Mouse (Mus musculus) left cerebral cortex, postnatal 14 days (tissue): Measurements from ENCODE around the gene Dner. TPM values are rescaled to one million over a fixed set of nuclear protein-coding genes. Genes with fewer than 3 reads are reported as not detected.

ENCODE experiments used
- DNase-seq, 2 experiments: peaks; one replicate each; pipeline ENCODE4 v3.0.0; 2021 to 2022; ENCODE audit warnings: low spot score in 2 of 2, mixed read lengths in 1 of 2
- intact Hi-C: fragments of 180-260 bp; cut with DNase I; formaldehyde crosslinking; loops from one replicate; pipeline ENCODE4 v1.15.1; 2025
- total RNA-seq, 2 experiments: library from RNA; stranded (reverse); gene quantifications; 2 replicates each; pipeline ENCODE4 v1.2.3; 2021

Gene Dner
- total RNA-seq, 2 experiments from 2014 or later: 203 to 215 TPM

DNA sequence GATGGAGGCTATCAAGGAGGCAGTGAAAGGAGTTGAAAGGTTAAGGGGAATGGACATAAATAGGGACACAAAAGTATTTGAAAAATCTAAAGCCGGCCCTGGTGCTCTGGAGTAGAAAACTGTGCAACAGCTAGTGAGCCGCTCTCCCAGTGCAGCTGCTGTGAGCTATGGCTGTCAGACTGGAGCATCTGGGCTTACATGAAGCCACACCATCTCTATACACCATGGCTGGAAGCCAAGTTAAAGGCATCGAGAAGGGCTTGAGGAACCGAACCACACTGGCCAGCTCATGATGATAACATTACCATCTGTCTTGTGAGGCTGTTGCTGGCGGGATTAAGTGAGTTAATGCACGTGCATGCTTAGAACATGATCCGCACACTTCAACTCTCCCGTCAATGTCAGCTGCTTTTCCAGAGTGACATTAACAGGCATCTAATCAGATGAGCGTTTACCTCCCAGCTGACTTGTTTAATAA, 278.2 kb downstream of the Dner start:
- no peak for DNase-seq
- intact Hi-C loops: no loop called here

- intact Hi-C loops: no loop called here
- DNase-seq: no peak
Measured at GRCm38 (mm10) chr1:84417276-84417675, 278.7 kb downstream of the Dner start.

DNA sequence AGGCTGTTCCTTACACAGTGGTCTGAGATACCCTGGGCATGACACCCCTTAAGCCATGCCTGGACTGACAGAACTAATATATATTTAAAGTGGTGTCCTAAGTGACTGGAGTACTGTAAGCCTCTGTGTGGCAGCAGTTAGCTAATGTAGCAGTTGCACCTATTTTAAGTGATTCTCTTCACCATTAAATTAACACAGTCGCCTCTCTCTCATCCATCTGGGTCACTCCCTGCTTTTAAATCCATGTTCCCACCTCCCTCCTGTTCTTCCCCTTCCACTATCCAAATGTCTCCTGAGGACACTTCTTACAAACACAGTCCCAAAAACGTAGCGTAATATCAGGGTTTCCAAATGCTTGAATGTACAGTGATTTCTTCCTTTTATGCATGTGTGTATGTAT, 281.6 kb downstream of the Dner start:
- DNase-seq: peak in 1 of 2 experiments; percentile 60
- intact Hi-C loops: no loop called here

DNA sequence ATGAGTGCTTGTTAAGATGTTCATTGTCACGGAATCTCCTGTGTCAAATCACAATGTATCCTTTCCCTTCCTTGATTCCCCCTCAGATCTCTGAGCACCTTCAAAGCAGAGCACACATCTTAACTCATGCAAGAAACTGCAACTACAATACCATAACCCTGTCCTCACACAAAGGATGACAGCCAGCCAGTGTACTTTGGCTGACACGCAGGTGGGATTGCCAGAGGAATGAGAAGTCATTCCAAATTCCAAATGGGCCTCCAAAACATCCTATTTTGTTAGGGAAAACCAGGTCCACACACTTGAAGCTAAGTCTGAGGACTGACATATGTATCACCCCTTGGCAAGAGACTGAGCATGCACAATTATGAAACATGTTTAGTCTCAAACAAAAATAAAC, 286.5 kb downstream of the Dner start:
- intact Hi-C loops: no loop called here

GRCm38 (mm10) chr1:84408873-84409272, 287.1 kb downstream of the Dner start:
- DNase-seq: no peak
- intact Hi-C loops: no loop called here

More for the DNA sequence above, 286.5 kb downstream of the Dner start:
- no peak for DNase-seq

DNA sequence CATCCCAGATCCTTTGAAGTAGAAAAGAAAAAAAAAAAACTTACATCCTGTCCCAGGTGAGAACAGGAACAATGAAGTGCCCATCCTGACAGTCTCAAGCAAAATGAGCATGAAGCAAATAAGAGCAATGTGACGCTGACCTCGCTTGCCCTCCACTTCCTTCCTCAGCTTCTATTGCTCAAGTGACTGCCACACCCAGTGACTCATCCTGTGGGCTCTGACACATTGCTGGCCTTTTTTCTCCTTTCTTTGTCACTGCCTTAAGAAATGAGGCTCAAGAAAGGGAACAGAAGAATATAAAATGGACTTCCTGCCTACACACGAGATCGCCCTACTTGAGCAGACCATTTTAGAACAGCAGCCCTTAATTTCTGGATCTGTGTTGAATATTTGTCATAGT, 289.1 kb downstream of the Dner start:
- no peak for DNase-seq
- intact Hi-C loops: no loop called here

- intact Hi-C loops: no loop called here
- no peak for DNase-seq
Measured at GRCm38 (mm10) chr1:84405551-84406290, 290.3 kb downstream of the Dner start.

DNA sequence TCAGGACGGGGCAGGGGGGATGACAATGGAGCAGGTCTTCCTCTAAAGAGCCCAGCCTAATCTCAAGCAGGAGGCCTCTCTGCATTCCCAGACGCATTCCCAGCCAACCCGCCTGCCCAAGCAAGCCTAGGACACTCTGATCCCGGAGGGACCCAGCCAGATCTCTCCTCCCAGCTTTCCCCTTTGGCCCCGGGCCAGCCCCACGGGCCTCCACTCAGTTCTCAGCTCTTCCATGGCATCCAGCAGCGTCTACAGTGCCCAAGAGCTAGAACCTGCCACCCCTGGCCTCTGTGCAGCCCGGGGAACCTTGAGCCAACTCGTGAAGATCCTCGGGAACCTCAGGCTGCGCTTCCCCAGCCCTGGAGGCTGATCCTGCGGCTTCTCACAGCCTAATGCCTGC, 291.1 kb downstream of the Dner start:
- intact Hi-C loops: no loop called here
- no peak for DNase-seq

DNA sequence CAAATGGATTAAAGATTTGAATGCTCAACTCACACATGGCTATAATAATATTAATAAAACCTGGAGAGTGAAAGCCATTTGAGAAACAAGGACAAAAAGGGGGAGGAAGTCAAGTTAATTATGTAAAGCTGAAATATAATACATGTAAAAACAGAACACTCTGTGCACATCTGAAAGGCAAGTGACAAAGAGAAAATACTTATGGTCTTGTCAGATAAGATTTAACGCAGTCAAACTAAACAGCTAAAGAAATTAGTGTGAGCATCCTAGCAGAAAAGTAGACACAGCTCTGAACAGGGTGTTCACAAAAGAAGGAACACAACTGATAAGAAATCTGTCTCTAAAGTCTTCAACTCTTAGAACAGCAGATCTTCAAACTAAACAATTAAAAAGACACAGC, 293.9 kb downstream of the Dner start:
- intact Hi-C loops: no loop called here
- no peak for DNase-seq

GRCm38 (mm10) chr1:84399671-84400070, 296.4 kb downstream of the Dner start:
- no peak for DNase-seq
- intact Hi-C loops: no loop called here

GRCm38 (mm10) chr1:84399118-84399517, 296.9 kb downstream of the Dner start:
- intact Hi-C loops: no loop called here
- DNase-seq: no peak

DNA sequence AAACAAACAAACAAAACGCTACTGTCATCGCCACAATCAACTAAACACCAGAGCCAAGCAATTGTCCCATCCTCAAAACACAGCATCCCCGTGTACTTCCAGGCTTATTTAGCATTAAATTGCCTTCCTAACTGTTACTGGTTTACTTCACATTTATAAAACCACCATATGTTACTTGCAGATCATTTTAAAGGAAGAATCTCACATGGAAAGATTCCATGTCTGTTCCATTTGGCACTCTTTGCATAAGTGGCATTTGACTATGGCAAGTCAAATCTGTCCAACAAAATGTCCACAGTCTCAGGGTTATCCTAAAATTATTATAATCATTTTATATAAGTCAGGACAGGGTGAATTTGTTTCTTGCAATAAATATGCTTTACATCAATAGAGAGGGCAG, 299.2 kb downstream of the Dner start:
- intact Hi-C loops: no loop called here
- no peak for DNase-seq

DNA sequence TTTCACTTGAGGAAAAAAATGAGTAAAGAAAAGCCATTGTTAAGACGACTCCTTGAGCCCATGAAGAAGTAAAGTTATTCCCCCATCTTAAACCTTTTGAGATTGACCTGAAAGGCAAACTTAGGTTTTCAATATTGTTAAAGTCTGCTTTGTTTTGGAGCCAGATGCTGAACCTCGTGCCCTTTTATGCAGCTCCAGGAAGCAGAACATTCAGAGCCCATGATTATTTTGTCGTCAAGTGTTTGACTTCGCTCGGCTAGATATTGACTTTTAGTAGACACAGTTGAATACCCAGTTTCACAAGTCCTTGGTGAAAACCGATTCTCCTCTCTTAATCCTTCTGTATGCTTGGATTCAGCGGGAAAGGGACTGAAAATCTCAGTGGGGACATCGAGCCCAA, 300.1 kb downstream of the Dner start:
- intact Hi-C loops: no loop called here
- no peak for DNase-seq

GRCm38 (mm10) chr1:84390961-84391360, 305.1 kb downstream of the Dner start:
- DNase-seq: no peak
- intact Hi-C loops: no loop called here

GRCm38 (mm10) chr1:84387616-84388015, 308.4 kb downstream of the Dner start:
- peak in 1 of 2 experiments; percentile 63 for DNase-seq
- intact Hi-C loops: no loop called here

DNA sequence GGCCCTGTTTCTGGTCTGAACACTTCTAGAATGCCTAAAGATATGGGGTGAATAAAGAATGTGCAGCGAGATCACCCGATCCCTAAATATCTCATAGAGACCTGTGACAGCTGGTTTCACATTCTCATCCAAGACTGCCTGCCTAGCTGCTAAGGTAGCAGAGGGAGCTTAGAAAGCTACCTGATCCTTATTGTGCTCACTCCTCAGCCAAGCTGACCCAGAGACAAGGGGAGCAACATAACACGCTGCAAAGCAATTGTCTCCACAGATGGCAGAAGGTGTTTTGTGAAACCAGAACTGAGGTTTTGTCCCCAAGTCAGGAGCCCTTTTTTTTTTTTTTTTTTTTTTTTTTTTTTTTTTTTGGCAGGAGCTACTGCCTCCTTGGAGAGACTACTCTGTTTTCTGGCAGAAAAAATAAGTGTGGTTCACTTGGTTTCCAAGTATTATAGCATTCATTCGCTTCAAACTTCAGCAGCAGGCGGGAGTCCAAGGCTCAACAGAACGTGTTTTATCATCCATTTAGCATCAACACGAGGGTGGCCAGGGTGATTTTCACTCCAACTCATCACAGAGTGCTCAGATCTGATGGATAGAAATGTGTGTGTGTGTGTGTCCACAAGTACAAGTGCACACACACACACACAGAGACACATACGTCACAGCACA, 309.4 kb downstream of the Dner start:
- peak in 1 of 2 experiments; percentile 79 for DNase-seq
- intact Hi-C loops: no loop called here

DNA sequence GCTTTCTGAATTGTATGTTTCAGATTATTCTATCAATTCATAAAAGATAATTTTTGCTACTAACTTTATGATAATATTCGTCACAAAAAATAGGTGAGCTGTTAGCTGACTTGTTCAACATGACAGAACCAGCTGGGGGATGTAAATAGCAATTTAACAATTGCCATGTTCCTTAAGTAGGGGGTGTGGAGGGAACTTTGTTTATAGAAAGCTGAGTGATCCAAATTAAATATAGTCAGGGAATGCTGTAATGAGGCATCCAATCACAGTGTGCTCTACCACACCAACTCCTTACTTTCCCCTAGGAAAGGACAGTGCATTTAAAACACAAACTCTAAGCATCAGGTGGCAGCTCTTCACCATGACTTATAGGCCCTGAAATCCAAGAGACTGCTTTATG, 313.3 kb downstream of the Dner start:
- intact Hi-C loops: no loop called here
- no peak for DNase-seq

GRCm38 (mm10) chr1:84382064-84382463, 314.0 kb downstream of the Dner start:
- intact Hi-C loops: no loop called here
- no peak for DNase-seq

GRCm38 (mm10) chr1:84380895-84381294, 315.1 kb downstream of the Dner start:
- intact Hi-C loops: no loop called here
- DNase-seq: no peak

DNA sequence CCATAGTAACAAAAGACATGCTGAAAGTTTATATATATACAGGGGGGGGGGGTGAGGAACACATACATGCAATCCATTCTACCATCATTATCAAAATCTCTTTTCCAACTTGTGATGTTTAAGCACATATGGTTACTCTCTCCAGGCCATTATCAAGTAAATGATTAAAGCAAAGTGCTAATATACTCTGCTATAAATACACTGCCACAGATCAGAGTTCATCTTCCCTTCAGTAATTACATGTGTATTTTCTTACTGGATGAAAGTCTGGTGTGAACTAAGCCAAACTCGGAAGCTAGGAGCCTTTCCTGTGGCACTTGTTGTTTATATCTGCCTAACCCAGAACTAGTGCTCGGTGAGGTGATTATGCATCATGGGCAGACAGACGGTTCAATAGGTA, 328.3 kb downstream of the Dner start:
- no peak for DNase-seq
- intact Hi-C loops: no loop called here

GRCm38 (mm10) chr1:84366553-84366952, 329.5 kb downstream of the Dner start:
- intact Hi-C loops: no loop called here
- DNase-seq: peak in 1 of 2 experiments; percentile 46
